Mouse (Mus musculus): ENCODE measurements around the gene Rbm47.
"Not testable (repeated sequence)": the region's sequence is repeated elsewhere in the genome, so short reads cannot be mapped to it uniquely, and the experiment has no call there.

The Rbm47 gene

DNA sequence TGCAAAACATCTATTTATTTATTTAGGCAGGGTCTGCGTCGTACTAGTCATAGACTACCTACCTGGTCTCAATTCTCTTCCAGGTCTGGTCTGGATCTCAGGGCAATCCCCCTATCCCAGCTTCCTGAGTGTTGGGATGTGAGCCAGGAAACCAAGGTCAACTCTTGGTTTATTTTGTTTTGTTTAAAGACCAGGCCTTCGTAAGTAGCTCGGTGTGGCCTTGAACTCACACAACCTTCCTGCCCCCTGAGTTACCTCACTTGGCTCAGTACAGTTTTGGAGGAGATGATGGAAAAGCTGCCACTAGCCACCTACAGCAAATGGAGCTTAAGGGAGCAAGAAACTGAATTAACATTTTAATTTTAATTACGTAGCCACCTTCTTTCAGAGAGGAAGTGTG lies 144.7 kb downstream of the Rbm47 start:
- no peak for DNase-seq (ENCODE audit: low spot score in 2 of 2)

DNA sequence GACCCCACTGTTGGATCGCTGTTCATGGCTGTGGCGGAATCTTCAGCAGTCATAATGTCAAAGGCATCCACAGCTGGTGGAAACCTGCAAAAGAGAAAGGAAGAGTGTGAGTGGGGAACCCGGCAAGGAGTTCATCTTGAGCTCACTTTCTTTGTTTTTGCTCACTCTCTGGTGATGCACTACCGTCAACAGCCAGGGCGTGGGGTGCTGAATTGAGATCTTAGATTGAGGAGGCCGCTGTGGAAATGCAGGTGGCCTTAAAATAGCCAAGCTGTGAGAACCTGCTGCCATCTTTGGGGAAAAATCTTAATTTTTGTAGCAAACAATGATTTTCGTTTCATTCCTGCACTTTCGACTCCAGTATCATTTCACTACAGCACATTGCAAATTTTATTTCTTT lies 145.7 kb downstream of the Rbm47 start:
- DNase-seq (ENCODE audit: low spot score in 2 of 2) = no peak

DNA sequence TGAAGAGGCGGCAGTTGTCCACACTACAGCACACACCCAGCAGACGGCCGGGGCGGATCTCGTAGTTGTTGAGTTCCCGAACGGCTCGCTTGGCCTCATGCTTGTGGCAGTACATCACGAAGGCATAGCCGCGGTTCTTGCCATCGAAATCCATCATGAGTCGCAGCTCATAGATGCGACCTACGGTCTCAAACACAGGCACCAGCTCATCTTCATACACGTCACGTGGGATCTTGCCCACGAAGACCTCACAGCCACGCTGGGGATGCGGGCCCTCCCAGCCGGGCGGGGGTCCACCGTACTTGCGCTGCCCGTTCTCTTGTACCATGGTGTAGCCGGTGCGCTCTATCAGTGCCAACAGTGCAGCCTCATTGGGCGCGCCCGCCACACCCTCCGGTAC lies 146.1 kb downstream of the Rbm47 start:
- DNase-seq (ENCODE audit: low spot score in 2 of 2) = no peak

DNA sequence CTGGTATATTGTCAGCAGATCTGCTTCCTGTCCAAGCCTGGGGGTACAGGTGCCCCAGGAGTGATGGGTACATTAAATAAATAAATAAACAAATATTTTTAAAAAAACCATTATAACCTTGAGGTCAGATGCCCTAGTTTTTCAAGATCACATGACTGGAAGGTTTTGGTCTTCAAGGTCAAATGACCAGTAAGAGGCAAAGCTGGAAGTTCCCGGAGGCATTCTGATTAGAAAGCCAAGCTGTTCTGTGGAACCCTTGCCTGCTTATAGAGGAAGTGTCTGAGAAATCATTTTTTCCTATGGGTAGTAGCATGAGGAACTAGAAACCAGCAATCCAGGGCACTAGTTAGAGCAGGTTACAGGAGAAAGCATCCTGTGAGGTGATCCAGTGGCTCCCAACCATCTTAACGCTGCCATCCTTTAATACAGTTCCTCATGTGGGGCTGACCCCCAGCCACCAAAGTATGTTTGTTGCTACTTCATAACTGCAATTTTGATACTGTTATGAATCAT lies 157.4 kb downstream of the Rbm47 start:
- DNase-seq (ENCODE audit: low spot score in 2 of 2) = no peak

DNA sequence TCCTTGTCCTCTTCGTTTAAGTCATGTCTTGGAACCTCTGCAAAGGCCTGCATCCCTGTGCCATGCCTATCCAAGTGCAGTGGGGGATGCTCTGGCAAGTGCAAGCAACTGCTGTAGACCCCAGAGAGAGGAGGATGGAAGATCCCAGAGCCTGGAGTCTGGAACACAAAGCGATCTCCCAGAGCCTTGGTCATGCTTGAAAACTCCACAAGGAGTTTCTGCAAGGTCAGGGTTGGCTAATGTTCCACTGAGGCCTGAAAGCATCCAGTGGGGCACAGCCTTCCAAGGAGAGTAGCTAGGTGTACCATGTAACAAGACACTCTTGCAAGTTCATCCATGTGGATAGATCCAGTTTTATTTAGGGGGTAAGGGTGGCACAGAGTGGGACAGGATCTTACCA lies 158.5 kb downstream of the Rbm47 start:
- DNase-seq (ENCODE audit: low spot score in 2 of 2) = no peak

DNA sequence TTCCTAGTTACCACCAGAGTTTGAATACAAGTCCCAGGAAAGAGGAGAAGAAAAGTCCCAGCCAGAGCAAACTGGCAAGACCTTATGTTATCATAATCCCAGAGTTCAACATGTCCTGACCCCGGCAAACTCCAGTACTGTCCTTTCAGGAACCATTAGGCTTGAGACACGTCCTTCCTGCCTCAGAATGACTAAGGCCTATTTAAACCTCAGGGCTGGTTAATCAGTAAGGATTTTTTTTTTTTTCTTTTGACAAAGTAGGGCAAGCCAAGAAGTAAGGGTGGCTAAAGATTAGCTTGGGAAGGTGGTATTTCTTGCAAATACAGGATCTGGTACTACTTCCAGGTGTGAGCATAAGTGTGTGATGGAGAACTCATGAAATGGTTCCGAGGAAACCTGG lies 158.9 kb downstream of the Rbm47 start:
- DNase-seq (ENCODE audit: low spot score in 2 of 2) = no peak

DNA sequence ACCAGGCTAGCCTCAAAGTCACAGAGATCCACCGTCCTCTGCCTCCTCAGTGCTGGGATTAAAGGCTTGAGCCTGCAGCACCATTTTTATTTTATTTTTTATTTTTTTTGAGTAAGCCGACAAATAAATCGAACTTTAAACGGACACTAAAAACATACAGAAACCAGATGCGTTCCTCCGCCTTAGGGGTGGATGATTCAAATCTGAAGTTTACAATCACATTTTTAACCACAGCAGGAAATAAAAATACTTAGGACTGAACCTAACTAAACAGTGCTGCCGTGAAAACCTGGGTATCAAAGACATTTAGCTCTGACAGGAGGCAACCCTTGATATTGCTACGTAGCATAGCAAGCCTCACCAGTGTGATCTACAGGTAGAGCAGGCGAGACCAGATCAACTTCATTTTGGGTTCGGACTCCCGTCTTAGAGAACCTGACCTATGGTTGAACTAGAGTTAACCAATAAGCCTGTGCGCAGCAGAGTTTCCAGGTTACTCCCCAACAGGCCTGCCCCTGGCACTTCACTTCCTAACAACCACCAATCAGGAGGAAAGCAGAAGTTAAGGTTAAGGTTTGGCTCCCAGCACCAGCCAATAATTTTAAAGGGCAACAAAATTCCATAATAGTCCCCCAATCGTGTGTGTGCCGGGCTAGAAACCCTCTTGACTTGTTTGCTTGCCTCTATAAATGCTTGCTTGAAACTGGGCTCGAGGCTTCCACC lies 164.5 kb downstream of the Rbm47 start:
- no peak for DNase-seq (ENCODE audit: low spot score in 2 of 2)

DNA sequence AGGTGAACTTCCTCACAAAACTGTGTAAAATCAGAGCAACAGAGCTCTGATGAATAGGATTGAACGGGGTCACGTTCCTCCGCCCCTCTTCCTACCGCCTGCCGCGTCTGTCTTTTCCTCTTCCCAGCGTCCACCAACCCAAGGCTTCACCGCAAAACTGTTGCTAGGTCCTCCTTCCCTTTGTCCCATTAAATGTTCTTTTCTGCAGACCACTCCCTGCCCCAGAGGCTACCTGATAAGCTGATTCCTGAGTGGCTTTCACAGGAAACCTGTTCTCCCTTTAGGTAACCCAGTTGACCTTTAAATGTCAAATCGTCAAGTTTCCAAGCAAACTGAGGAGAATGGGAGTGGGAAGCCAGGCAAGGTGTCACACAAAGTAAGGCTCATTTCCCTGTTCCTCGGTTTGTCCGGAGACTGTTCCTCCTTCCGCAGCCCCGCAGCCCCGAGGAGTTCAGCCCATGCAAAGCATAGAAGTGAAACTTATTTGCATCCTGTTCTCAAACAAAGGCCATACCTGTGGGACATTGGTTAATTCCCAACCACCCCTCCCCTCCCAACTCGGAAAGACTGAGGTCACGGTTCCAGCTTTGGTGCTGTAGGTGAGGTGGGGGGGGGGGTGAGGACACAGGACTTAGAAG lies 167.8 kb downstream of the Rbm47 start:
- DNase-seq (ENCODE audit: low spot score in 2 of 2) = no peak

DNA sequence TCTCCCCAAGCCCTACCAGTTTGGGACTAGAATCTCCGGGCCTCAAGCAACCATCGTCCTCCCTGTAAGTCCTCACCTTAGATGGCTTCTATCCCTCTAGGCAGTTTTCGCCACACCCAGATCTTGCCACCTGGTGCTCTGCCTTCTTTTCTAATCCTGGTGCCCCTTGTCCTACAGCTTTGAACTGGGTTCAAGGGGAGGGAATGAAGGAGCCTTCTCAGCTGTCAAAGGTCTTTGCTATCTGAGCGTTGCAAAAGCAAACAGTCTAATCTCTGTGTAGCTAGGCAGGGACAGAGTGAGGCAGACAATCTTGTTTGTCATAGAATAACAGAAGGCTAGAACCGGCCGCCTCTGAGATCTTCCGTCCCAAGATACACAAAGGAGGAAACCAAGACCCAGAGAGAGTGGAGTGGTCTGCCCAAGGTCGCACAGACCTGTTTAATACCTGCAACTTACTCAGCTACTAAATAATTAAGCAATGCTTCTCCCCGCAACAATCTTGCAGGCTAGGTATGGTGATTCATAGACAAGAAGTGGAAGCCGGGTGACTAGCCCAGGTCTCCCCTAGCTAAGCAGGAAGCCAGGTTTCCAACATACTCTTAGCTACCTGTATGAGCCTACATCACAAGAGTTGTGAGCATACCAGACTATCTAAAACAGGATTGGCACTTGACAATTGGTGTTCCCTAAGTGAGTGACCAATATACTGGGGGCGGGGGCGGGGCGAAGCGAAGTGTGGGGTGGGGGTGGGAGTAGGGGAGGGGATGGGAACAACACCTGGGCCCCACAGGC lies 168.6 kb downstream of the Rbm47 start, which contains the start of gene 9130230L23Rik:
Gene 9130230L23Rik (minus strand): TSS at position 152 of the 792 bp plus-strand sequence.
- DNase-seq (ENCODE audit: low spot score in 2 of 2) = no peak

DNA sequence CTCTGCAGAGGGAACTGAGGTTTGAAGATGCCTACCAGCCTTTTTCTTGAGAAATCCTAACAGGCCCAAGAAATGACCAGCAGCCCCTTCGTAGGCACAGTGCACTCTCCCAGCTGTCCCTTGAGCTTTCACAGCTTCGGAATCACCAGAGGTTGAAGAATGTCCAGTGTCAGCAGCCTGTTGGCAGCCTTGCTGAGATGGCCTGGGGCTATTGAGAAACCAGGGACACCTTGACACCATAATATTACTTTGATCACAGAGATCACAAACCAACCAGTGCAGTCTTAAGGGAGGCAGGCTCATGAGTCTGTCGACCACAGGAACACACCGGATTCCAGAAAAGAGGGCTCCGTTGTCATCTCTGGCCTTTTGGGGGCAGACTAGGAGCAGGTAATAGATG lies 171.7 kb downstream of the Rbm47 start:
- no peak for DNase-seq (ENCODE audit: low spot score in 2 of 2)

DNA sequence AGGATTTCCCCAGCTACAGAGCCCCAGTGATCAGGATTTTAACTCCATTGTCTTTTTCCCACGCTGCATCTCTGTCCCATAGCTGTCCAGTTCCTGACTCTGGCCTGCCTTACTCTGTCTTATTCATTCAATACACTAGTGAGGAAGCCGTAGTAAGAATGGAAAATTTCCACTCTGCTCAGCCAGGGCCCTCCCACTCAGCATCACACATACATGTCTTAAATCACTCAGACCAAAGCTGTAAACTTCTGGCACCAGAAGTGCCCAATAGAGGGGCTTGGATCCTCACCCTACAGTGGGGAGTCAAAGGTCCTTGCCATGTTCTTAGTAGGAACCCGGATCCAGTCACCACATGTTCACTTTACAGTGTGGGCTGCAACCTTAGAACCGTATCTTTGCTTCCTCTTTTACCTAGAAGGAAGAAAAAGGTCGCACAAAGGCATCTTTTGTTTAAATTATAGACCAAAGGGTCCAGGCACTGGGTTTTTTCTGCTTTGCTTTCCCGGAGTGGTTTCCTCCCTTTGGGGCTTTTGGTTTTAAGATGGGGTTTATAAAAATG lies 172.3 kb downstream of the Rbm47 start:
- DNase-seq (ENCODE audit: low spot score in 2 of 2) = no peak

DNA sequence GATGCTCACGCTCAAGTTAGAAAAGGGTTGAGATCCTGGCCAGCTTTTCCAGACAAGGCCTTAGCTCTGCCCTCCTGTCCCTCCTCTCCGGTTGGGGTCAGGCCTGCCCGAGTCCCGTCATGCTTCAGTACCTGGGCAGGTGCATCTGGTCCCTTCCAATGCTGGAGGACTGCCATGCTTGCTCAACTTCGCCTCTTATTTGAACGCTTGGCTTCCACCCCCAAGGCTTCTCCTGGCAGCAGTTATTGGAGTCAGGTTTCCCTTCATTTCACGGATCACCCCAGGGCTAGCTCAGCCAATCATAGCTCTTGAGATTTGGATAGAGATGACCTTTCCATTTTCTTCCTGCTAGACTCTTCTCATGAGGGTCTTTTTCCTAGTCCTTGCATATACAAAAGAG lies 172.8 kb downstream of the Rbm47 start:
- no peak for DNase-seq (ENCODE audit: low spot score in 2 of 2)

DNA sequence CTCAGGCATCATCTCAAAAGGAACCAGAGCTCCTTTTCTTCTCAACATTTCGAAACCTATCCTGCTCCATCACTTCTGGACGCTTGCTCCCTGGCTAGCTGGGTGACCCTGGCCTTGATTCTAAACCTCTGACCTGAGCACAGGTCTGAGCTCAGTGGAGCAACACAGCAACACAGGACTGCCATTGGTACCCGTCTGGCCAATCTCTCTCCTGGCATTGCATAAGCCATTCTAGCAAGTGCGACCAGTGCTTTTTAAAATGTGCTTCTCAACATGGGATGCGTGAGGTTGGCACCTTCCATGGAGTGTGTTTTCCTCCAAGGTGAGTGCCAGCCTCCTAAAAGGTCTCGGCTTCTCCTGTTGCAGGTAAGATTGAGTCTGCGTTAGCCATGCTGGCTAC lies 173.8 kb downstream of the Rbm47 start:
- no peak for DNase-seq (ENCODE audit: low spot score in 2 of 2)

DNA sequence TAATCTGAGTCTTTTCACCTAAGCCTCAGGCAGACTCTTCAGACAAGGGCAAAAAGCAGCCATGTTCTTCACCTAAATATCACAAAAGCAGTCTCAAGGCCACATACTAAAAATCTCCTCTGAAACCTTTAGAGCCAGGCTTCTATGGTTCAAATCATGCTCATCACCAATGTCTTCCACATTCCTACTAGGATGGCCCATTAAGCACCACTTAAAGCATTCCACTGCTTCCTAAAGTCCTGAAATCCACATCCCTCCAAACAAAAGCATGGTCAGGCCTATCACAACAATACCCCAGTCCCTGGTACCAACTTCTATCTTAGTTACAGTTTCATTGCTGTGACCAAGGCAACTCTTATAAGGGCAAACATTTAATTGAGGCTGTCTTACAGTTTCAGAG lies 175.1 kb downstream of the Rbm47 start:
- DNase-seq (ENCODE audit: low spot score in 2 of 2) = no peak

DNA sequence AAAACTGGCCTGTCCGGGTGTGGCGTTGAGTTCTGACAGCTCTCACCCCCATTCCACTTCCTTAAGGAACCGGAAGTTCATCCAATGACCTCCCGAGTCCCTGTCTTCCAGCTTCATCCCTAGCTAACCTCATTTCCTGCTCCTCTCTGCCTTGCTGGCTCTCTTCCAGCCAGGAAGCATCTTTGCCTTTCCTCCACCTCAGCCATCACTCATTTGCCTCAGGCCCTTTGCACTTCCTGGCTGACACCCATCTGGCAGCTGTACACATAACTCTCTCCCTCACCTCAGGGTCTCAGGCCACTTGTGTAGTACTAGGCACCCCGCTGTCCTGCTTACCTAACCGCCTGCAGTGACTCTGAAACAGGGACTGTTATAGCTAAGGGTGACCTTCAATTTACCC lies 178.3 kb downstream of the Rbm47 start:
- DNase-seq (ENCODE audit: low spot score in 2 of 2) = no peak

DNA sequence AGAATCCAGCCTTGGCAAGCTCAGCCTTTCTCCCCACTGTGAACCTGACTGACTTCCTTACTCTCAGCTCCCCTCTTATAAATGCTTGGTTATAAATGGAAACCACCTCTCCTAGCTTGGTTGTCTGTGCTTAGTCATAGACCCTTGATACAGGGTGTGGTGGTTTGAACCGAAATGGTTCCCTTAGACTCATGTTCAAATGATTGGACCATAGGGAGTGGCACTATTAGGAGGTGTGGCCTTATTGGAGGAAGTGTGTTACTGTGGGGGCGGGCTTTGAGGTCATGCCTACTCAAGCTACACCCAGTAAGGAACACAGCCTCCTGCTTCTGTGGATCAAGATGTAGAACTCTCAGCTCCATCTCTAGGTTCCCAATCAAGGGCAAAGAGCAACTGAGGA lies 181.7 kb downstream of the Rbm47 start:
- DNase-seq (ENCODE audit: low spot score in 2 of 2) = no peak

DNA sequence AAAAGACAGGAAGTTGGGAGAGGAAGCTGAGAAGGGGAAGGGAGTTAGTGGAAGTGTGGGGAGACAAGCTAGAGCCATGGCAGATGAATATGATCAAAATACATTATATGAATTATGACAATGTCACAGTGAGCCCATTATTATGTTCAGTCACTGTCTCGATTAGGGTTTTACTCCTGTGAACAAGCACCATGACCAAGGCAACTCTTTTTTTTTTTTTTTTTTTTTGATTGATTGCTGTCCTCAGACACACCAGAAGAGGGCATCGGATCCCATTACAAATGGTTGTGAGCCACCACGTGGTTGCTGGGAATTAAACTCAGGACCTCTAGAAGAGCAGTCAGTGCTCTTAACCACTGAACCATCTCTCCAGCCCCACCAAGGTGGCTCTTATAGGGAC lies 185.9 kb downstream of the Rbm47 start:
- not testable (repeated sequence) for DNase-seq (ENCODE audit: low spot score in 2 of 2)

DNA sequence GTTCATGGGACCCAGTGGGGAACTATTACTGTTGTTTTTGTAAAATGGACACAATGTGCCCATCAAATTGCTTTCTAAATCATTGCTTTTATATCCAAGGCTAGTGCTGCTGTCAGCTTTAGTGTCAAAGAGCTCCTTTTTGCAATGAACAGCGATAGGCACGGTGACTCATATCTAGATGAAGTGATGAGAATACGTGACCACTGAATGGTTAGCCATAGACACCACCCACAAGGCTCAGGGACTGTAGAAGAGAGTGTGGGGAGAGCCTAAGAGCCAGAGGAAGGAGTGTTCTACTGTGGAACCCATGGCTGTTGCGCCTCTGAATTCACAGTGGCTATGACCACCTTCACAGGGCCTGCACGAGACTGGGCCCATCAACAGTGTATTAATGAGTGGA lies 186.5 kb downstream of the Rbm47 start:
- DNase-seq (ENCODE audit: low spot score in 2 of 2) = no peak

DNA sequence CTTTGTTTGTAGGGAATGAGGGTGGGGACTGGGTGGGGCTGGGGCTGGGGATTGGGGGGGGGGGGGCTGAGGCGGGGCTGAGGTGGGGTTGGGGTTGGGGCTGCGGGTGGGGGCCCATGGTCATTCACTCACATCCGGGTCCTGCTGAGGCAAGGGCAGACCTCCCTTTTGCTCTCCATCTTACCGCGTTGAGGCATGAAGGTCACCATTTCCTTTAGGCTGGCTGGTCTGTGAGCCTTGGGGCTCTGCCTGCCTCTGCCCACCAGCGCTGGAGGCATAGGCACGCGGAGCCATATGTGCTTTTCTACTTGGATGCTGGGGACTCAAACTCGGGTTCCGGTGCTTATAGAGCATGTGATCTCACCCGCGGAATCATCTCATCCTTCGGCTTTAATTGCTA lies 197.2 kb downstream of the Rbm47 start:
- no peak for DNase-seq (ENCODE audit: low spot score in 2 of 2)

DNA sequence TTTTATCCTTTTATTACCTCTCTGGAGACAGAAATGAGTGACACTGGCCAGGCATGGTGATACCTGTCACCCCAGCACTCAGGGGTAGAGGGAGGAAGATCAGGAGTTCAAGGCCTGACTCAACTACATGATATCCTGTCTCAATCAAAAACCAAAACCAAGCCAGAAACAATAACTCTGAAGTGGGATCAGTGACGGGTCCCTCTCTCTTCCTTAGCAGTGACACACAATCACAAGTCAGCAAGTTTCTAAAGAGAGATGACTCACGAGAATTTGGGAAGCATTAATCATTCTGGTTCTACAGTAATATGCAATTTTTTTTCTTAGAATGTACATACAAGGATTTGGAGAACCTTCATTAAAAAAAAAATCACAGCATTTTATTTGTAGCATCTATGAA lies 199.7 kb downstream of the Rbm47 start:
- no peak for DNase-seq (ENCODE audit: low spot score in 2 of 2)

DNA sequence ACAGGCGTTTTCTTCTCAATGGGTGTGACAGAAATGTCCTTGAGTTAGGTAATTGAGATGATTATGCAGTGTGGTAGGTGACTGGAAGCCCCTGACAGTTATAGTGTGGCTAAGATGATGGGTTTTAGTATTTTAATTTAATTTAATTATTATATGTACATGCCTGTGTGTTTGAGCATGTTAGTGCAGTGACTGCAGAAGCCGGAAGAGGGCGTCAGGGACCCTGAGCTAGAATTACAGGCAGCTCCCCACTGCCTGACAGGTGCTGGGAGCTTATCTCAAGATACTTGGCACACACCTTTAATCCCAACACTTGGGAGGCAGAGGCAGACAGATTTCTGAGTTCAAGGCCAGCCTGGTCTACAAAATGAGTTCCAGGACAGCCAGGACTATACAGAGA lies 204.9 kb downstream of the Rbm47 start:
- DNase-seq (ENCODE audit: low spot score in 2 of 2) = no peak

DNA sequence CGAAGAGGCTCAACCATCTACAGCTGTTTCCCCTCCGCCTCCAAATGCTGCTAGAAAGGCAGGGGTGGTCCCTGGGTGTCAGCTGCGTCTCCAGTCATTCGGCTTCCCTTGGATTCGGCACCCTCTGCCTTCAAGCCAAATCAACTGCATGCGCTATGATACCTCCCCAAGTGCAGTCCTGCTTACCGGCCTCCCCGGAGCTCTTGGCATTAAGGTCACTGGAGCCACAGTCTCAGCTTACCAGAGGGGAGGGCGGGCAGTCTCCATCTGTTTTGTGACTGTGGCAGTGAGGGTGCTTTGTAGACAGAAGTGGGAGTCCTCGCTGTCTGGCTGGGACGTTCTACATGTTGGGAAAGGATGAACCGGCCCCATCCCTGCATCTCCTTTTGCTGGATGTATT lies 205.8 kb downstream of the Rbm47 start:
- DNase-seq (ENCODE audit: low spot score in 2 of 2) = no peak
